Mouse (Mus musculus): ENCODE measurements around the gene Cfap74. TPM values are rescaled to one million over a fixed set of nuclear protein-coding genes. Genes with fewer than 3 reads are reported as not detected.

The Cfap74 gene
- polyA plus RNA-seq (2015; fragmentation: Nextera tagmentation; extraction: Ambion mirVana), result 4.5 and 5.0 TPM in 2 replicates

- no peaks in the 10 kb centered on the region for H3K27me3 ChIP-seq (replicated peaks; ENCODE audit: control insufficient read depth, insufficient read depth, low read length)
- ATAC-seq, result peak; percentile 99
- under 1% methylated on average over 35 of the region's 35 CpGs for WGBS
- peak within 1 kb of the TSS; percentile 66 for H3K27ac ChIP-seq (ENCODE audit: low read depth, low read length)
- H3K36me3 ChIP-seq (ENCODE audit: control insufficient read depth, insufficient read depth, low read length), result no peaks in the 10 kb centered on the region
- no peaks in the 10 kb centered on the region for H3K9me3 ChIP-seq (ENCODE audit: control insufficient read depth, low read length)
- H3K4me3 ChIP-seq (ENCODE audit: low read length), result peak within 1 kb of the TSS; percentile 68
- H3K9ac ChIP-seq (ENCODE audit: low read depth, low read length), result peak within 1 kb of the TSS; percentile 63
- H3K4me1 ChIP-seq (ENCODE audit: control insufficient read depth, insufficient read depth, low read depth, low read length), result peaks cover 10% of the 10 kb centered on the region
- H3K4me2 ChIP-seq (ENCODE audit: low read length), result peak within 1 kb of the TSS; percentile 88
Observed at GRCm38 (mm10) chr4:155409058-155409776, at the start of gene Cfap74. Cfap74 (plus strand) TSS chr4:155409190.

- Histone ChIP-seq H3K27me3 (replicated peaks; ENCODE audit: control insufficient read depth, insufficient read depth, low read length) (peaks cover 54% of the 10 kb centered on the region), H3K9ac (ENCODE audit: low read depth, low read length) (no peak overlapping the region), H3K27ac (ENCODE audit: low read depth, low read length) (no peak overlapping the region), H3K9me3 (ENCODE audit: control insufficient read depth, low read length) (no peaks in the 10 kb centered on the region), H3K4me1 (ENCODE audit: control insufficient read depth, insufficient read depth, low read depth, low read length) (peaks cover 9% of the 10 kb centered on the region), H3K4me2 (ENCODE audit: low read length) (no peak overlapping the region), H3K4me3 (ENCODE audit: low read length) (no peak overlapping the region), H3K36me3 (ENCODE audit: control insufficient read depth, insufficient read depth, low read length) (no peaks in the 10 kb centered on the region)
- WGBS, result 49% methylated on average over 12 of the region's 12 CpGs
- ATAC-seq, result no peak
Observed at GRCm38 (mm10) chr4:155359560-155360464, 49.2 kb upstream of the Cfap74 start.

GRCm38 (mm10) chr4:155360856-155361255, 48.1 kb upstream of the Cfap74 start:
- H3K27ac ChIP-seq (ENCODE audit: low read depth, low read length), result no peak overlapping the region
- peaks cover 9% of the 10 kb centered on the region for H3K4me1 ChIP-seq (ENCODE audit: control insufficient read depth, insufficient read depth, low read depth, low read length)
- under 1% methylated on average over 42 of the region's 42 CpGs for WGBS
- ATAC-seq, result peak; percentile 40
- H3K4me3 ChIP-seq (ENCODE audit: low read length), result peak overlapping the region; percentile 44
- peaks cover 54% of the 10 kb centered on the region for H3K27me3 ChIP-seq (replicated peaks; ENCODE audit: control insufficient read depth, insufficient read depth, low read length)
- H3K9ac ChIP-seq (ENCODE audit: low read depth, low read length), result no peak overlapping the region
- H3K4me2 ChIP-seq (ENCODE audit: low read length), result peak overlapping the region; percentile 64
- no peaks in the 10 kb centered on the region for H3K9me3 ChIP-seq (ENCODE audit: control insufficient read depth, low read length)
- no peaks in the 10 kb centered on the region for H3K36me3 ChIP-seq (ENCODE audit: control insufficient read depth, insufficient read depth, low read length)

GRCm38 (mm10) chr4:155361303-155361791, 47.6 kb upstream of the Cfap74 start, which contains the start of gene Prkcz:
Prkcz (minus strand) TSS chr4:155361361.
- Histone ChIP-seq H3K9me3 (ENCODE audit: control insufficient read depth, low read length) (no peaks in the 10 kb centered on the region), H3K4me1 (ENCODE audit: control insufficient read depth, insufficient read depth, low read depth, low read length) (peaks cover 9% of the 10 kb centered on the region), H3K36me3 (ENCODE audit: control insufficient read depth, insufficient read depth, low read length) (no peaks in the 10 kb centered on the region), H3K27ac (ENCODE audit: low read depth, low read length) (no peak within 1 kb of the TSS), H3K9ac (ENCODE audit: low read depth, low read length) (peak within 1 kb of the TSS; percentile 31), H3K27me3 (replicated peaks; ENCODE audit: control insufficient read depth, insufficient read depth, low read length) (peaks cover 54% of the 10 kb centered on the region), H3K4me3 (ENCODE audit: low read length) (peak within 1 kb of the TSS; percentile 44), H3K4me2 (ENCODE audit: low read length) (peak within 1 kb of the TSS; percentile 64)
- peak; percentile 82 for ATAC-seq
- 0% methylated on average over 50 of the region's 51 CpGs for WGBS

- Histone ChIP-seq H3K4me1 (ENCODE audit: control insufficient read depth, insufficient read depth, low read depth, low read length) (peaks cover 9% of the 10 kb centered on the region), H3K27me3 (replicated peaks; ENCODE audit: control insufficient read depth, insufficient read depth, low read length) (peaks cover 54% of the 10 kb centered on the region), H3K4me2 (ENCODE audit: low read length) (no peak overlapping the region), H3K9me3 (ENCODE audit: control insufficient read depth, low read length) (no peaks in the 10 kb centered on the region), H3K27ac (ENCODE audit: low read depth, low read length) (no peak overlapping the region), H3K36me3 (ENCODE audit: control insufficient read depth, insufficient read depth, low read length) (no peaks in the 10 kb centered on the region), H3K9ac (ENCODE audit: low read depth, low read length) (no peak overlapping the region), H3K4me3 (ENCODE audit: low read length) (no peak overlapping the region)
- no peak for ATAC-seq
- WGBS, result 45% methylated on average over 5 of the region's 5 CpGs
Observed at GRCm38 (mm10) chr4:155362443-155362842, 46.5 kb upstream of the Cfap74 start.

- Histone ChIP-seq H3K27ac (ENCODE audit: low read depth, low read length) (no peak overlapping the region), H3K36me3 (ENCODE audit: control insufficient read depth, insufficient read depth, low read length) (no peaks in the 10 kb centered on the region), H3K4me2 (ENCODE audit: low read length) (no peak overlapping the region), H3K4me1 (ENCODE audit: control insufficient read depth, insufficient read depth, low read depth, low read length) (peaks cover under 1% of the 10 kb centered on the region), H3K27me3 (replicated peaks; ENCODE audit: control insufficient read depth, insufficient read depth, low read length) (peaks cover 20% of the 10 kb centered on the region), H3K9me3 (ENCODE audit: control insufficient read depth, low read length) (no peaks in the 10 kb centered on the region), H3K9ac (ENCODE audit: low read depth, low read length) (no peak overlapping the region), H3K4me3 (ENCODE audit: low read length) (no peak overlapping the region)
- no peak for ATAC-seq
- WGBS, result 91% methylated on average over 6 of the region's 6 CpGs
Observed at GRCm38 (mm10) chr4:155366784-155367183, 42.2 kb upstream of the Cfap74 start.

GRCm38 (mm10) chr4:155367739-155368138, 41.3 kb upstream of the Cfap74 start:
- no peak overlapping the region for H3K27ac ChIP-seq (ENCODE audit: low read depth, low read length)
- H3K27me3 ChIP-seq (replicated peaks; ENCODE audit: control insufficient read depth, insufficient read depth, low read length), result peaks cover 12% of the 10 kb centered on the region
- ATAC-seq, result no peak
- no peak overlapping the region for H3K4me2 ChIP-seq (ENCODE audit: low read length)
- no peak overlapping the region for H3K9ac ChIP-seq (ENCODE audit: low read depth, low read length)
- H3K9me3 ChIP-seq (ENCODE audit: control insufficient read depth, low read length), result no peaks in the 10 kb centered on the region
- H3K36me3 ChIP-seq (ENCODE audit: control insufficient read depth, insufficient read depth, low read length), result no peaks in the 10 kb centered on the region
- WGBS, result 94% methylated on average over 9 of the region's 9 CpGs
- H3K4me3 ChIP-seq (ENCODE audit: low read length), result no peak overlapping the region
- no peaks in the 10 kb centered on the region for H3K4me1 ChIP-seq (ENCODE audit: control insufficient read depth, insufficient read depth, low read depth, low read length)

GRCm38 (mm10) chr4:155368684-155369083, 40.3 kb upstream of the Cfap74 start:
- no peak overlapping the region for H3K4me2 ChIP-seq (ENCODE audit: low read length)

More at GRCm38 (mm10) chr4:155368684-155369083, 40.3 kb upstream of the Cfap74 start:
- Histone ChIP-seq H3K4me3 (ENCODE audit: low read length) (no peak overlapping the region), H3K4me1 (ENCODE audit: control insufficient read depth, insufficient read depth, low read depth, low read length) (no peaks in the 10 kb centered on the region), H3K27me3 (replicated peaks; ENCODE audit: control insufficient read depth, insufficient read depth, low read length) (peaks cover 4% of the 10 kb centered on the region), H3K9ac (ENCODE audit: low read depth, low read length) (no peak overlapping the region), H3K9me3 (ENCODE audit: control insufficient read depth, low read length) (no peaks in the 10 kb centered on the region), H3K36me3 (ENCODE audit: control insufficient read depth, insufficient read depth, low read length) (no peaks in the 10 kb centered on the region), H3K27ac (ENCODE audit: low read depth, low read length) (no peak overlapping the region)
- ATAC-seq, result no peak
- WGBS, result 27% methylated on average over 12 of the region's 12 CpGs

All from hindbrain, embryonic 16.5 days (tissue).